Mouse (Mus musculus): ENCODE data around the gene Fgfr2. TPM values are rescaled to one million over a fixed set of nuclear protein-coding genes. Genes with fewer than 3 reads are reported as not detected.

Gene Fgfr2
- polyA plus RNA-seq, 1 experiment from 2014 or later = 11.2 TPM

DNA sequence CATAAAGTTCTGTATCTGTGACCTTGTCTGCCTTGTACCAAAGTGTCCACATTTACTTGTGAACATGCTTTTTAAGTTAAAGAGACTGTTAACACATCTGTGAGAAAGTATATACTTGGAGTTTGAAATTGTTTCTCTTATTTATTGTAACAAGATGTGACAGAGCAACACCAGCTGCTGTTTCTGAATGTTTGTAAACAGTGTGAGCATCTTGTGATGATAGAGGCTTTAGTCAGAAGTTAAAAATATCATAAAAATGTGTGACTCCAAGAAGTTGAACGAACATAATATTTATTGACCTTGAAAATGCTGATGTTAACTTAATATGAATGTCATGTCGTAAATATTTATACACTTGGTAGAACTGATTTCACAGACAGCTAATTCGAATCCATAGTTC is 172.5 kb downstream of the Fgfr2 start:
- no peak overlapping the region for H3K9ac ChIP-seq (replicated peaks)
- H3K36me3 ChIP-seq (replicated peaks; ENCODE audit: insufficient read depth, low read length) = peaks cover 3% of the 10 kb centered on the region
- TF ChIP-seq EP300 (IDR thresholded peaks at IDR 0.05; ENCODE audit: low read depth) (no peak), CTCF (IDR thresholded peaks at IDR 0.05; ENCODE audit: low read depth) (no peak)
- no peaks in the 10 kb centered on the region for H3K27me3 ChIP-seq (ENCODE audit: insufficient read depth, low read length)
- WGBS (ENCODE audit: insufficient replicate concordance) = 76% methylated on average over 3 of the region's 3 CpGs
- no peaks in the 10 kb centered on the region for H3K9me3 ChIP-seq (ENCODE audit: low read length)
- no peak overlapping the region for H3K27ac ChIP-seq (ENCODE audit: low read depth)
- no peak for ATAC-seq
- H3K4me3 ChIP-seq (ENCODE audit: low read depth, low read length) = 0 out of 2 replicates have a peak overlapping the region, but pooled peaks have one; percentile 5
- peaks cover 12% of the 10 kb centered on the region; the same call in 1 of the 2 replicates for H3K4me1 ChIP-seq (ENCODE audit: insufficient read depth)
- peak overlapping the region; percentile 36 for H3K4me2 ChIP-seq (ENCODE audit: low read depth, low read length)
- DNase-seq = no peak

DNA sequence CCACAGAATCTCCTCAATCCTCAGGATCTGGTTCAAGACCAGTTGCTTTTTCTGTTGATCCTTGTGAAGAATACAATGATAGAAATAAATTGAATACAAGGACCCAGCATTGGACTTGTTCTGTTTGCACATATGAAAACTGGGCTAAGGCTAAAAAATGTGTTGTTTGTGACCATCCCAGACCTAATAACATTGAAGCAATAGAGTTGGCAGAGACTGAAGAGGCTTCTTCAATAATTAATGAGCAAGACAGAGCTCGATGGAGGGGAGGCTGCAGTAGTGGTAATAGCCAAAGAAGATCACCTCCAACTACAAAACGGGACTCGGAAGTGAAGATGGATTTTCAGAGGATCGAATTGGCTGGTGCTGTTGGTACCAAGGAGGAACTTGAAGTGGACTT is 173.2 kb downstream of the Fgfr2 start:
- no peak overlapping the region for H3K9ac ChIP-seq (replicated peaks)
- H3K4me1 ChIP-seq (ENCODE audit: insufficient read depth) = peaks cover 9% of the 10 kb centered on the region; the same call in 1 of the 2 replicates
- TF ChIP-seq EP300 (IDR thresholded peaks at IDR 0.05; ENCODE audit: low read depth) (no peak), CTCF (IDR thresholded peaks at IDR 0.05; ENCODE audit: low read depth) (no peak)
- DNase-seq (no peak), ATAC-seq (peak; percentile 53; the same call in 1 of the 2 replicates)
- H3K27ac ChIP-seq (ENCODE audit: low read depth) = no peak overlapping the region
- 72% methylated on average over 4 of the region's 4 CpGs for WGBS (ENCODE audit: insufficient replicate concordance)
- 0 out of 2 replicates have a peak overlapping the region, but pooled peaks have one; percentile 5 for H3K4me3 ChIP-seq (ENCODE audit: low read depth, low read length)
- no peaks in the 10 kb centered on the region for H3K27me3 ChIP-seq (ENCODE audit: insufficient read depth, low read length)
- H3K9me3 ChIP-seq (ENCODE audit: low read length) = no peaks in the 10 kb centered on the region
- peaks cover 3% of the 10 kb centered on the region for H3K36me3 ChIP-seq (replicated peaks; ENCODE audit: insufficient read depth, low read length)
- H3K4me2 ChIP-seq (ENCODE audit: low read depth, low read length) = peak overlapping the region; percentile 24

DNA sequence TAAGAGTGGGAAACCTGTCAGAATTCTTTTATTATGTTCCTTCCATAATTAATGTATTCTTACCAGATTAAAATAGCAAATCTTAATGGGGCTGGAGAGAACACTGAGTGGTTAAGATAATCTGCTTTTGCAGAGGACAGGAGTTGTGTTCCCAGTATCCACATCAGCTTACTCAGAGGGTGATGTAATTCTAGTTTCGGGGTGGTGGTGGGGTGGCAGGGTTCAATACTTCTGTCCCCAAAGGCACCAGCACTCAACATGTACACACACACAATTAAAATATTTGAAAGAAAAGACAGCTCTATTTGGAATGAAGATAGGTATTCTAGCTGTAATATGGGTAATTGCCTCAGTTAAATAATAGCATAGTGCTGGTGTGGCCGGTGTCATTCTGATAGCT is 182.6 kb downstream of the Fgfr2 start:
- TF ChIP-seq CTCF (IDR thresholded peaks at IDR 0.05; ENCODE audit: low read depth) (no peak), EP300 (IDR thresholded peaks at IDR 0.05; ENCODE audit: low read depth) (no peak)
- Histone ChIP-seq H3K4me3 (ENCODE audit: low read depth, low read length) (no peak overlapping the region), H3K9me3 (ENCODE audit: low read length) (no peaks in the 10 kb centered on the region), H3K4me2 (ENCODE audit: low read depth, low read length) (peak overlapping the region; percentile 35; the same call in 1 of the 2 replicates), H3K36me3 (replicated peaks; ENCODE audit: insufficient read depth, low read length) (no peaks in the 10 kb centered on the region), H3K9ac (replicated peaks) (peak overlapping the region; percentile 7; the same call in 1 of the 2 replicates), H3K27me3 (ENCODE audit: insufficient read depth, low read length) (no peaks in the 10 kb centered on the region), H3K27ac (ENCODE audit: low read depth) (peak overlapping the region; percentile 78), H3K4me1 (ENCODE audit: insufficient read depth) (peaks cover 2% of the 10 kb centered on the region; the same call in 1 of the 2 replicates)
- WGBS (ENCODE audit: insufficient replicate concordance) = 60% methylated on average over 2 of the region's 2 CpGs
- no peak for DNase-seq
- ATAC-seq = peak; percentile 65

DNA sequence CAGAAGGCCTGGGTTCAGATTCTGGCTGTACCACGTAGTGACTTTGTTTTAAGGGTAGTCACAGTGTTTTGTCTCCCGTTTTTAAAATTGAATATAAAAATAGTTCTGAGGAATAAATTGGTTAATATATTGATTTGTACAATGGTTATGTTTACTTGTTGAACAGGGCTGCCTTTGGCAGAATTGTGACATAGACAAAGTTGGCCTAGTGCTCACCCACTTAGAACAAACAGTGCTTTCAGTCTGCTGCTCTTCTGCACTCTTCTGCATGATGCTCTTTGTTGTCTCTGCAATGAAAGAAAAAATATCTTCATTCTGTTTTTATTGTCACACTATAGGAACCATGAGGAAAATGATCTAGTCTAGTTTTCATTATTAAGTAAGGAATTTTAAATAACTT is 184.0 kb downstream of the Fgfr2 start:
- Histone ChIP-seq H3K27me3 (ENCODE audit: insufficient read depth, low read length) (no peaks in the 10 kb centered on the region), H3K36me3 (replicated peaks; ENCODE audit: insufficient read depth, low read length) (no peaks in the 10 kb centered on the region), H3K27ac (ENCODE audit: low read depth) (peak overlapping the region; percentile 76), H3K4me1 (ENCODE audit: insufficient read depth) (peaks cover 2% of the 10 kb centered on the region; the same call in 1 of the 2 replicates), H3K9ac (replicated peaks) (no peak overlapping the region), H3K4me3 (ENCODE audit: low read depth, low read length) (no peak overlapping the region), H3K9me3 (ENCODE audit: low read length) (no peaks in the 10 kb centered on the region), H3K4me2 (ENCODE audit: low read depth, low read length) (no peak overlapping the region; the same call in 1 of the 2 replicates)
- 64% methylated on average over 2 of the region's 2 CpGs for WGBS (ENCODE audit: insufficient replicate concordance)
- no peak for TF ChIP-seq CTCF (IDR thresholded peaks at IDR 0.05; ENCODE audit: low read depth)
- TF ChIP-seq EP300 (IDR thresholded peaks at IDR 0.05; ENCODE audit: low read depth) = peak; percentile 73
- ATAC-seq = peak; percentile 90
- DNase-seq = no peak

DNA sequence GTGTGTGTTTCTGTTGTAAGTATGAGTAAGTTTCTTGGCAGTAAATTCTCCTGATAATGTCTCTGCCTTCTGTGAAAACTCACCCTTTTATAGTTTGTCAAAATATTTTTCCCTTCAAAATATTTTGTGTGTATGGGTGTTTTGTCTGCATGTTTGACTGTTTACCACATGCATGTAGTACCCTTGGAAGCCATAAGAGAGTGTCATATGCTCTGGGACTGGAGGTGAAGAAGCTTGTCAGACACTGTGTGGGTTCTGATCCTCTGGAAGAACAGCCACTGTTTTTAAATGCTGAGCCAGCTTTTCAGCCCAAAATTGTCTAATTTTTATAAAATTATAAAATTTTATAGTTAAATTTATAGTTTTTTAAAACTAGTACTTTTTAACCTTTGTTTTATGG is 188.4 kb downstream of the Fgfr2 start:
- H3K4me2 ChIP-seq (ENCODE audit: low read depth, low read length) = no peak overlapping the region
- ATAC-seq (no peak), DNase-seq (no peak)
- H3K36me3 ChIP-seq (replicated peaks; ENCODE audit: insufficient read depth, low read length) = no peaks in the 10 kb centered on the region
- H3K27ac ChIP-seq (ENCODE audit: low read depth) = no peak overlapping the region
- TF ChIP-seq EP300 (IDR thresholded peaks at IDR 0.05; ENCODE audit: low read depth) = no peak
- TF ChIP-seq CTCF (IDR thresholded peaks at IDR 0.05; ENCODE audit: low read depth) = peak; percentile 44
- H3K4me1 ChIP-seq (ENCODE audit: insufficient read depth) = peaks cover 6% of the 10 kb centered on the region
- H3K4me3 ChIP-seq (ENCODE audit: low read depth, low read length) = no peak overlapping the region
- no peaks in the 10 kb centered on the region for H3K9me3 ChIP-seq (ENCODE audit: low read length)
- no peak overlapping the region for H3K9ac ChIP-seq (replicated peaks)
- H3K27me3 ChIP-seq (ENCODE audit: insufficient read depth, low read length) = no peaks in the 10 kb centered on the region

DNA sequence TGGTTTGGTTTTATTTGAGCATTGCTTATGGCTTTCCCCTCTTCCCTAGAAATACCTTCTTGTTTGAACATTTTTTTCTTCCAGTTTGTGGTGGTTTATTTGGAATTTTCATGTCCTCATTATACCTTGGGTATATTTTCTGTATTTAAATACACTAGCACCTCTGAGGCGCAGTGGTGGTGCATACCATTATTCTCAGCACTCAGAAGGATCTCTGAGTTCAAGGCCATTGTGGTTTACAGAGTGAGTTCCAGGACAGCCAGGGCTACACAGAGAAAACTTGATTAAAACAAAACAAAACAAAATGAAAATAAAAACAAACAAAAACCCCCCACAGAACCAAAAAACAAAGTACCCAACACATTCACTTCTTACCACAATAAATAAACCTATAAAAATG is 189.8 kb downstream of the Fgfr2 start:
- WGBS (ENCODE audit: insufficient replicate concordance) = 78% methylated on average over 1 of the region's 1 CpGs
- Histone ChIP-seq H3K4me1 (ENCODE audit: insufficient read depth) (peaks cover 6% of the 10 kb centered on the region), H3K27ac (ENCODE audit: low read depth) (no peak overlapping the region), H3K4me2 (ENCODE audit: low read depth, low read length) (peak overlapping the region; percentile 41), H3K9ac (replicated peaks) (no peak overlapping the region), H3K4me3 (ENCODE audit: low read depth, low read length) (no peak overlapping the region), H3K36me3 (replicated peaks; ENCODE audit: insufficient read depth, low read length) (no peaks in the 10 kb centered on the region), H3K9me3 (ENCODE audit: low read length) (no peaks in the 10 kb centered on the region), H3K27me3 (ENCODE audit: insufficient read depth, low read length) (no peaks in the 10 kb centered on the region)
- no peak for DNase-seq
- no peak for ATAC-seq
- TF ChIP-seq EP300 (IDR thresholded peaks at IDR 0.05; ENCODE audit: low read depth) (no peak), CTCF (IDR thresholded peaks at IDR 0.05; ENCODE audit: low read depth) (no peak)

Measured in liver, postnatal 0 days (tissue).